Mouse (Mus musculus): ENCODE data around the gene Dglucy. TPM values are rescaled to one million over a fixed set of nuclear protein-coding genes. Genes with fewer than 3 reads are reported as not detected.
A peak's percentile ranks its signal among the peaks of the same experiment; 100 is the strongest.

Gene Dglucy
- polyA plus RNA-seq, 1 experiment from 2014 or later: 1.9 TPM

- H3K36me3 ChIP-seq (ENCODE audit: control insufficient read depth, insufficient read depth, low read length): peaks cover 22% of the 10 kb centered on the region; the same call in 1 of the 2 replicates
- no peaks in the 10 kb centered on the region for H3K4me1 ChIP-seq (ENCODE audit: control insufficient read depth, insufficient read depth, low read length)
- WGBS: 76% methylated on average over 21 of the region's 21 CpGs
- no peak overlapping the region for H3K4me3 ChIP-seq (ENCODE audit: low read depth, low read length)
- no peak overlapping the region for H3K27ac ChIP-seq (ENCODE audit: low read depth, low read length)
- no peak overlapping the region for H3K9ac ChIP-seq (replicated peaks; ENCODE audit: low read depth, low read length)
- ATAC-seq (ENCODE audit: low read depth): peak; percentile 41; the same call in 1 of the 2 replicates
- H3K9me3 ChIP-seq (ENCODE audit: control insufficient read depth, low read length): no peaks in the 10 kb centered on the region
- H3K27me3 ChIP-seq (ENCODE audit: control insufficient read depth, insufficient read depth, low read length): no peaks in the 10 kb centered on the region
- H3K4me2 ChIP-seq (ENCODE audit: low read depth, low read length): no peak overlapping the region
Measured at GRCm38 (mm10) chr12:100937441-100938360, 158.8 kb downstream of the Dglucy start.

GRCm38 (mm10) chr12:100941361-100941760 lies 162.5 kb downstream of the Dglucy start:
- H3K27me3 ChIP-seq (ENCODE audit: control insufficient read depth, insufficient read depth, low read length): no peaks in the 10 kb centered on the region
- H3K36me3 ChIP-seq (ENCODE audit: control insufficient read depth, insufficient read depth, low read length): peaks cover 30% of the 10 kb centered on the region
- H3K27ac ChIP-seq (ENCODE audit: low read depth, low read length): no peak overlapping the region
- H3K4me1 ChIP-seq (ENCODE audit: control insufficient read depth, insufficient read depth, low read length): no peaks in the 10 kb centered on the region
- 93% methylated on average over 3 of the region's 3 CpGs for WGBS
- no peak overlapping the region for H3K4me2 ChIP-seq (ENCODE audit: low read depth, low read length)
- H3K9ac ChIP-seq (replicated peaks; ENCODE audit: low read depth, low read length): no peak overlapping the region
- ATAC-seq (ENCODE audit: low read depth): no peak
- H3K4me3 ChIP-seq (ENCODE audit: low read depth, low read length): no peak overlapping the region
- no peaks in the 10 kb centered on the region for H3K9me3 ChIP-seq (ENCODE audit: control insufficient read depth, low read length)

GRCm38 (mm10) chr12:100943146-100943545 lies 164.3 kb downstream of the Dglucy start:
- Histone ChIP-seq H3K9me3 (ENCODE audit: control insufficient read depth, low read length) (no peaks in the 10 kb centered on the region), H3K9ac (replicated peaks; ENCODE audit: low read depth, low read length) (no peak overlapping the region), H3K4me1 (ENCODE audit: control insufficient read depth, insufficient read depth, low read length) (no peaks in the 10 kb centered on the region), H3K4me2 (ENCODE audit: low read depth, low read length) (no peak overlapping the region), H3K27me3 (ENCODE audit: control insufficient read depth, insufficient read depth, low read length) (no peaks in the 10 kb centered on the region), H3K36me3 (ENCODE audit: control insufficient read depth, insufficient read depth, low read length) (peaks cover 46% of the 10 kb centered on the region), H3K4me3 (ENCODE audit: low read depth, low read length) (no peak overlapping the region), H3K27ac (ENCODE audit: low read depth, low read length) (no peak overlapping the region)
- no peak for ATAC-seq (ENCODE audit: low read depth)
- 89% methylated on average over 4 of the region's 4 CpGs for WGBS

GRCm38 (mm10) chr12:100944921-100945336 lies 166.1 kb downstream of the Dglucy start:
- Histone ChIP-seq H3K36me3 (ENCODE audit: control insufficient read depth, insufficient read depth, low read length) (peaks cover 42% of the 10 kb centered on the region), H3K27me3 (ENCODE audit: control insufficient read depth, insufficient read depth, low read length) (no peaks in the 10 kb centered on the region), H3K27ac (ENCODE audit: low read depth, low read length) (no peak overlapping the region), H3K9ac (replicated peaks; ENCODE audit: low read depth, low read length) (no peak overlapping the region), H3K4me3 (ENCODE audit: low read depth, low read length) (no peak overlapping the region), H3K4me1 (ENCODE audit: control insufficient read depth, insufficient read depth, low read length) (no peaks in the 10 kb centered on the region), H3K9me3 (ENCODE audit: control insufficient read depth, low read length) (no peaks in the 10 kb centered on the region), H3K4me2 (ENCODE audit: low read depth, low read length) (no peak overlapping the region)
- WGBS: 92% methylated on average over 21 of the region's 21 CpGs
- no peak for ATAC-seq (ENCODE audit: low read depth)

DNA sequence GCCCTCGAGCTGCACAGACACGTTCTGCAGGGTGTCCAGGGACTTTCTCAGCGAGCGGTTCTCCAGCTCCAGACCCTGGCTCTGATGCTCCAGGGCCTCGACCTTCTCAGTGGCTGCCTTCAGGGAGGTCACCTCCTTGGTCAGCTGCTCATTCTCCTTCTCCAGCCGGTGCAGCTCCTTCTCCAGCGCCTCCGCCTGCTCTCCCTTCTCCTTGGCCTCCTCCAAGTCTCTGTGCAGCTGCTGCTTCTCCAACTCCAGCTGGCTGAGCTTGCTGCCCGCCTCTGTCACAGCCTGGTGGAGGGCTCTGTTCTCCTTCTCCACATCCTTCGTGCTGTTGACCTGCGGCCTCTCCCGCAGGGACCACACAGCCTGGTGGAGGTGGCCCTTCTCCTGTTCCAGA lies 166.6 kb downstream of the Dglucy start:
- Histone ChIP-seq H3K4me2 (ENCODE audit: low read depth, low read length) (no peak overlapping the region), H3K27ac (ENCODE audit: low read depth, low read length) (no peak overlapping the region), H3K9me3 (ENCODE audit: control insufficient read depth, low read length) (no peaks in the 10 kb centered on the region), H3K4me3 (ENCODE audit: low read depth, low read length) (no peak overlapping the region), H3K9ac (replicated peaks; ENCODE audit: low read depth, low read length) (no peak overlapping the region), H3K4me1 (ENCODE audit: control insufficient read depth, insufficient read depth, low read length) (no peaks in the 10 kb centered on the region), H3K36me3 (ENCODE audit: control insufficient read depth, insufficient read depth, low read length) (peaks cover 41% of the 10 kb centered on the region), H3K27me3 (ENCODE audit: control insufficient read depth, insufficient read depth, low read length) (no peaks in the 10 kb centered on the region)
- 93% methylated on average over 12 of the region's 12 CpGs for WGBS
- no peak for ATAC-seq (ENCODE audit: low read depth)

GRCm38 (mm10) chr12:100945948-100946347 lies 167.1 kb downstream of the Dglucy start:
- Histone ChIP-seq H3K9me3 (ENCODE audit: control insufficient read depth, low read length) (no peaks in the 10 kb centered on the region), H3K27ac (ENCODE audit: low read depth, low read length) (no peak overlapping the region), H3K36me3 (ENCODE audit: control insufficient read depth, insufficient read depth, low read length) (peaks cover 37% of the 10 kb centered on the region), H3K4me3 (ENCODE audit: low read depth, low read length) (no peak overlapping the region), H3K4me1 (ENCODE audit: control insufficient read depth, insufficient read depth, low read length) (no peaks in the 10 kb centered on the region), H3K4me2 (ENCODE audit: low read depth, low read length) (no peak overlapping the region), H3K27me3 (ENCODE audit: control insufficient read depth, insufficient read depth, low read length) (no peaks in the 10 kb centered on the region), H3K9ac (replicated peaks; ENCODE audit: low read depth, low read length) (no peak overlapping the region)
- no peak for ATAC-seq (ENCODE audit: low read depth)
- 93% methylated on average over 12 of the region's 12 CpGs for WGBS

Other genes starting within 250 kb of the Dglucy start
- gene Rps6ka5, start 52.1 kb upstream of the Dglucy start, polyA plus RNA-seq (2014; fragmentation: Nextera tagmentation; extraction: Ambion mirVana): 7.2 and 7.9 TPM in 2 replicates
- gene Gpr68, start 129.1 kb downstream of the Dglucy start, polyA plus RNA-seq (2014; fragmentation: Nextera tagmentation; extraction: Ambion mirVana): 4.3 and 5.4 TPM in 2 replicates
- 13.6 and 14.6 TPM in 2 replicates for gene Ccdc88c, start 250.0 kb downstream of the Dglucy start, polyA plus RNA-seq (2014; fragmentation: Nextera tagmentation; extraction: Ambion mirVana)

Measured in neural tube, embryonic 14.5 days (tissue).